Mouse (Mus musculus) C2C12 (cell line): Measurements from ENCODE around the gene Irf8. TPM values are rescaled to one million over a fixed set of nuclear protein-coding genes. Genes with fewer than 3 reads are reported as not detected.
"Not testable (repeated sequence)": the region's sequence is repeated elsewhere in the genome, so short reads cannot be mapped to it uniquely, and the experiment has no call there.

Experiments
- H3K27me3 ChIP-seq: one replicate; pipeline ENCODE4 v1.6.1; 2011; ENCODE audit not compliant: control insufficient read depth, insufficient read depth, insufficient read length
- H3K36me3 ChIP-seq: one replicate; pipeline ENCODE4 v1.6.1; 2011; ENCODE audit not compliant: control insufficient read depth, insufficient read depth
- H3K4me3 ChIP-seq: one replicate; pipeline ENCODE4 v1.5.1; 2011; ENCODE audit warnings: mild to moderate bottlenecking, control low read depth; ENCODE audit not compliant: poor library complexity, insufficient read depth, severe bottlenecking
- H3K79me2 ChIP-seq: one replicate; pipeline ENCODE4 v1.6.1; 2011; ENCODE audit not compliant: control insufficient read depth, insufficient read depth
- H3K79me3 ChIP-seq: one replicate; pipeline ENCODE4 v1.6.1; 2011; ENCODE audit warnings: low read depth, control low read depth
- H3ac ChIP-seq: one replicate; pipeline ENCODE3; 2011; ENCODE audit warnings: low read depth; ENCODE audit not compliant: control insufficient read depth, insufficient read length
- CEBPB ChIP-seq: IDR thresholded peaks from one replicate; pipeline ENCODE4 v1.6.1; 2011; ENCODE audit warnings: low read depth, mild to moderate bottlenecking, control low read depth, moderate library complexity
- CTCF ChIP-seq: IDR thresholded peaks from one replicate; pipeline ENCODE4 v1.5.1; 2011; ENCODE audit not compliant: control insufficient read depth, insufficient read depth, insufficient read length
- FOSL1 ChIP-seq: IDR thresholded peaks from one replicate; pipeline ENCODE4 v1.8.0; 2011; ENCODE audit warnings: mild to moderate bottlenecking, low read length; ENCODE audit not compliant: poor library complexity, insufficient read depth, severe bottlenecking
- MAX ChIP-seq: IDR thresholded peaks from one replicate; pipeline ENCODE4 v1.6.1; 2011; ENCODE audit warnings: mild to moderate bottlenecking, control low read depth
- MYOD1 ChIP-seq: IDR thresholded peaks from one replicate; pipeline ENCODE4 v1.6.1; 2011; ENCODE audit warnings: low read depth; ENCODE audit not compliant: control insufficient read depth, insufficient read length
- MYOG ChIP-seq: IDR thresholded peaks from one replicate; pipeline ENCODE4 v1.6.1; 2011; ENCODE audit not compliant: control insufficient read depth, insufficient read length; ENCODE audit errors: extremely low read depth
- USF1 ChIP-seq: IDR thresholded peaks from one replicate; pipeline ENCODE4 v1.6.1; 2011; ENCODE audit warnings: low read depth, mild to moderate bottlenecking, control low read depth, moderate library complexity
- polyA plus RNA-seq: library from polyadenylated mRNA; unstranded; fragments of >200 nt; fragmentation: generic; extraction: Trizol; gene quantifications from one replicate; pipeline ENCODE4 v1.2.1, GENCODE M21; 2012; ENCODE audit warnings: missing spikeins

Irf8 gene
- polyA plus RNA-seq, 1 experiment, result not detected

DNA sequence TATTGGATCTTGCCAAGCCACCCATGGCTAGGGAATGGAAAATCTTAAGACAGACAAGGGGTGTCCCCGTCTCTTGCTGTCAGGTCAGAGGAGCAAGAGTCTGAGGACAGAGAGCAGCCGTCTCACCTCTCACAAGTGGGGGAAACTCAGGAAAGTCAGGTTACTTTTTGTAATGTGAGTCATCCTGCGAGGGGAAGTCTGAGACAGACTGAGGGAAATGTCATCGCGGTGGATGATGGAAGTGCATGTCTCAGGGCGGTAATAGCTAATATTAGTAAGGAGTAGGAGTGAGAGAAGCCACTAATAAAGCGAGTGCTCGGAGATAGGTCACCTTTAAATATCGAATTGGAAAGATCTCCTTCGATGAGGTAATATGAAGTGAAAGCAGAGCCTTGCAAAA lies 27.0 kb upstream of the Irf8 start:
- Histone ChIP-seq H3K79me2 (no peaks in the 10 kb centered on the region), H3K27me3 (peaks cover 54% of the 10 kb centered on the region), H3ac (no peak overlapping the region), H3K4me3 (no peak overlapping the region), H3K79me3 (no peaks in the 10 kb centered on the region), H3K36me3 (no peaks in the 10 kb centered on the region)
- TF ChIP-seq CEBPB (no peak), USF1 (no peak), FOSL1 (no peak), CTCF (no peak), MYOG (no peak), MYOD1 (no peak), MAX (no peak)

DNA sequence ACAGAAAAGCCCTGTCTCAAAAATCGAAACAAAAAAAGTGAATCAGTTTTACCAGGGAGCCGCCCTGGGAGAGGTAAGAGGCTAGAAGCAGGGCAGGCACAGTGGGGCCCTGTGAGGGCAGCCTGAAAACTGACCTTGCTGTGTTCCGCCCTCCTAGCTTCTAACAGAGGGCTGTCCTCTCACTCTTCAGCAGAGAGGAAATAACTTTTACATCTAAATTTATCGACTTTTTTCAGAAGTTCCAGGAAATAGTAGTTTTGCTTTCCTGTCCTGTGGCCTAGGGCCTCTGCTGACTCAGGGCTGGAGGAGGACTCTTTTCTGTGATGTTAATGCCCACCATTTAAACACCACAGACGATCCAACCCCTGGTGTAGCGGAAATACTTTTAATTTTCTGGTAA lies 21.0 kb upstream of the Irf8 start:
- H3K79me2 ChIP-seq, result no peaks in the 10 kb centered on the region
- no peaks in the 10 kb centered on the region for H3K36me3 ChIP-seq
- TF ChIP-seq FOSL1, result no peak
- TF ChIP-seq USF1, result no peak
- TF ChIP-seq MYOD1, result no peak
- no peak for TF ChIP-seq CTCF
- TF ChIP-seq MYOG, result no peak
- no peak for TF ChIP-seq MAX
- TF ChIP-seq CEBPB, result no peak
- H3ac ChIP-seq, result no peak overlapping the region
- peaks cover 52% of the 10 kb centered on the region for H3K27me3 ChIP-seq
- H3K79me3 ChIP-seq, result no peaks in the 10 kb centered on the region
- H3K4me3 ChIP-seq, result no peak overlapping the region

DNA sequence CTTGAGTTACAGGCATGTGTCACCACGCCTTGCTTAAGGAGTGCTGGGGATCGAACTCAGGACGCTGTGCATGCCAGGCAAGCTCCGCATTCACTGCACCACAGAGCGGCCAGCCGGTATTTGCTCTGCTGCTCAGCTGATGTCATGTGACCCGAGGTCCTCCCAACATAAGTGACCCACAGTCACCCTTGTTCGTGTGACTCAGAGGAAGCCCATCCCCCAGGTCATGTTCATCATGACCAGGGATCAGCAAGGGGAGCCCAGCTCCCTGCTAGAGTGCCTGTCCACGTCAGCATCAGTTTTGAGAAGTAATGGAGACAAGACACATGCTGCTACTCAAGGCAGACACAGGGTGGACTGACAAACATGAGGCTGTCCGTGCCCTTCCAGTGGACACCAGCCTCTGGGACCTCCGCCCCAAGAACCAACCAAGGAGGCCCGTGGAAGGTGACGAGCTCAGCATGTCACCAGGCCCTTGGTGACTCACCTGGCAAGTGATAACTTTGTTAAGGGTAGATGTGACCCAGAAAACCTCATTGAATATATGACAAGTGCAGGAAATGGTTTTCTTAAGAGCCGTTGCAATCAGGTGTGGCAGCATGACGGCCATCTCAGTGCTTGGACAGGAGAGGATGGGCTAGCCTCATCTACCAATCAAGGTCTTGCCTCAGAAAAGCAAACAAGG lies 20.0 kb upstream of the Irf8 start:
- no peak overlapping the region for H3ac ChIP-seq
- no peaks in the 10 kb centered on the region for H3K79me3 ChIP-seq
- H3K36me3 ChIP-seq, result no peaks in the 10 kb centered on the region
- H3K79me2 ChIP-seq, result no peaks in the 10 kb centered on the region
- no peak for TF ChIP-seq MAX
- TF ChIP-seq USF1, result no peak
- no peak for TF ChIP-seq CTCF
- no peak for TF ChIP-seq FOSL1
- no peak for TF ChIP-seq MYOD1
- TF ChIP-seq MYOG, result no peak
- no peak for TF ChIP-seq CEBPB
- H3K27me3 ChIP-seq, result peaks cover 51% of the 10 kb centered on the region
- H3K4me3 ChIP-seq, result no peak overlapping the region

DNA sequence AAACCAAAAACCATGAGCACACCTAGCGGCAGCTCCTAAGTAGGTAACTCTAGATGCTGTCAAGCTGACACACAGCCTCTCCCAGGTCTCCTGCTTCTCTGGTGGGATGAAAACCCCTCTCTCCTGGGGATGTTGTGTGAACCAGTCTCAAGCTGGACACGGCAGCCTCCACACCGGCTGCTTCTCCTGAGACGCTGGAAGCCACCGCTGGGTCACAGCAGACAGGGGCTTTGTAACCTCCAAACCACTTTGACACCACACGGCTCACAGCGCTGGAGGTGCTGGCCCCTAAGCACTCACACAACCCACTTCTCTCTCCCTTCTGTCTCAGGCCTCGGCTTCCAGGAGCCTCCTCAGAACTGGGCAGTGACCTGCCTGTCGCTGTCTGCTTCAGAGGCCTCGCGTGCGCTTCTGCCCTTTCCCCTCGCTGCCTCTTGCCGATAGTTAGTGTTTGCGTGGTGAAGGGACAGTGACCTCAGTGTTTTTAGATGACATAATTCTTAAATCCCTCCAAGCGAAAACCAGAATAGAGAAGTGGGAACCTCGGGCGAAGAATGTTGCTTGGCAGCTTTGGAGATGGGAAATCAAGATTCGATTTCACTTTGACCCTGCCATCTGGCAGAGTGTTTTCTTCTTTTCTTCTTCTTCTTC lies 16.4 kb upstream of the Irf8 start:
- H3K79me2 ChIP-seq, result no peaks in the 10 kb centered on the region
- H3K4me3 ChIP-seq, result no peak overlapping the region
- H3K36me3 ChIP-seq, result no peaks in the 10 kb centered on the region
- no peaks in the 10 kb centered on the region for H3K79me3 ChIP-seq
- no peak for TF ChIP-seq USF1
- TF ChIP-seq MAX, result no peak
- no peak for TF ChIP-seq CEBPB
- TF ChIP-seq FOSL1, result no peak
- TF ChIP-seq CTCF, result no peak
- TF ChIP-seq MYOD1, result no peak
- no peak for TF ChIP-seq MYOG
- no peak overlapping the region for H3ac ChIP-seq
- H3K27me3 ChIP-seq, result peaks cover 48% of the 10 kb centered on the region

DNA sequence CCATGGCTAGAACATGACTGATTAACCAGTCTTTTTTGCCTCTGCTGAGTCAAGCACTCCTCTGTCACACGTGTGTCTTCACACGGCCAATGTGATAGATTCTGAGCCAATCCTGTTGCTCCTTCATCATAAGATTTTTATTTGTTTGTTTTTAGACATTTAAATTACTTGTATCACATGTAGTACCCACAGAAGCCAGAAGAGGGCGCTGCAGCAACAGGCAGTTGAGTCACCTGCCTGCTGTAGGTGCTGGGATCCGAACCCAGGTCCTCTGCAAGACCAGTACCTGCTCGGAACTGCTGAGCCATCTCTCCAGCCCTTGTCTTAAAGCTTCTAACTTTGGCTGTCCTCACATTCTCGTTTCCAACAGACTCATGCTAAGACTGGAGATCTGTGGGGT lies 13.1 kb upstream of the Irf8 start:
- no peaks in the 10 kb centered on the region for H3K79me3 ChIP-seq
- peaks cover 26% of the 10 kb centered on the region for H3K27me3 ChIP-seq
- H3K79me2 ChIP-seq, result no peaks in the 10 kb centered on the region
- H3K36me3 ChIP-seq, result no peaks in the 10 kb centered on the region
- TF ChIP-seq MYOG, result no peak
- no peak for TF ChIP-seq CEBPB
- TF ChIP-seq CTCF, result no peak
- TF ChIP-seq MAX, result no peak
- TF ChIP-seq USF1, result no peak
- TF ChIP-seq FOSL1, result no peak
- no peak for TF ChIP-seq MYOD1
- no peak overlapping the region for H3K4me3 ChIP-seq
- H3ac ChIP-seq, result no peak overlapping the region

DNA sequence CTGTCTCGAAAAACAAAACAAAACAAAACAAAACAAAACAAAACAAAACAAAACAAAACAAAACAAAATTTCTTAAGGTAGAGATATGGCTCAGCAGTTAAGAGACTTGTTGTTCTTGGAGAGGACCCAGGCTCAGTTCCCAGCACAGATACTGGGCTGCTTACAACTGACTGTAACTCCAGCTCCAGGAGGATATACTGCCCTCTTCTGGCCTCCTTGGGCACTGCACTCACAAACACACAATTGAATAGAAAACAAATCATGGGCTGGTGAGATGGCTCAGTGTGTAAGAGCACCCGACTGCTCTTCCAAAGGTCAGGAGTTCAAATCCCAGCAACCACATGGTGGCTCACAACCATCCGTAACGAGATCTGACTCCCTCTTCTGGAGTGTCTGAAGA lies 12.1 kb upstream of the Irf8 start:
- not testable (repeated sequence) for H3K79me3 ChIP-seq, H3K4me3 ChIP-seq, H3K36me3 ChIP-seq, H3K79me2 ChIP-seq, H3ac ChIP-seq
- H3K27me3 ChIP-seq, result peaks cover 20% of the 10 kb centered on the region
